Comparison of ENCODE assay signal across 20 mouse cellular contexts in genomic region chr7:29340838-29341237, GRCm38 (mm10). TPM values are rescaled to one million over a fixed set of nuclear protein-coding genes. Genes with fewer than 3 reads are reported as not detected.
DNase-seq lines count a peak whose midpoint lies in the region; ATAC-seq and TF ChIP-seq lines count a peak whose summit lies in the region.
"Had no signal": no experiment of that assay in that cellular context is flagged by ENCODE, and none has a peak within 500 bp of the region (broad histone marks: within the 10 kb centered on the region; RNA-seq: fewer than 3 reads in every experiment).

No protein-coding gene starts in this region.

- H3K4me2 ChIP-seq in forebrain, embryonic 16.5 days (ENCODE audit: low read length), result no peak overlapping the region
- no peak overlapping the region for H3K4me2 ChIP-seq in liver, embryonic 11.5 days
- H3K4me2 ChIP-seq: heart, embryonic 13.5 days; hindbrain, embryonic 13.5 days had no signal

- H3K27me3 ChIP-seq in forebrain, embryonic 10.5 days (ENCODE audit: poor library complexity, severe bottlenecking), result no peaks in the 10 kb centered on the region
- no peaks in the 10 kb centered on the region for H3K27me3 ChIP-seq in forebrain, embryonic 16.5 days (replicated peaks; ENCODE audit: control insufficient read depth, insufficient read depth, low read length)
- H3K27me3 ChIP-seq in liver, embryonic 11.5 days (replicated peaks; ENCODE audit: control insufficient read depth, insufficient read depth, low read length), result no peaks in the 10 kb centered on the region; the same call in 1 of the 2 replicates
- H3K27me3 ChIP-seq in testis, adult 2 months (ENCODE audit: control insufficient read depth, insufficient read depth, low read length), result no peaks in the 10 kb centered on the region
- H3K27me3 ChIP-seq: hindbrain, embryonic 13.5 days had no signal

- no peaks in the 10 kb centered on the region for H3K9me3 ChIP-seq in forebrain, embryonic 10.5 days
- no peaks in the 10 kb centered on the region for H3K9me3 ChIP-seq in forebrain, embryonic 16.5 days (ENCODE audit: control insufficient read depth, low read length)
- H3K9me3 ChIP-seq in liver, embryonic 11.5 days (ENCODE audit: control insufficient read depth, low read length), result no peaks in the 10 kb centered on the region
- H3K9me3 ChIP-seq: embryonic facial prominence, embryonic 10.5 days; heart, embryonic 13.5 days; hindbrain, embryonic 13.5 days had no signal

- ATAC-seq in forebrain, embryonic 16.5 days, result no peak
- ATAC-seq in liver, embryonic 11.5 days (replicated peaks; ENCODE audit: low FRiP score), result no peak
- ATAC-seq: CD4-positive, CD25-positive, alpha-beta regulatory T cell, adult 4 months; forebrain, postnatal 0 days had no signal

- 0 out of 2 replicates have a peak overlapping the region, but pooled peaks have one; percentile 21 for H3K27ac ChIP-seq in forebrain, embryonic 10.5 days
- H3K27ac ChIP-seq in forebrain, embryonic 16.5 days (ENCODE audit: low read length), result no peak overlapping the region
- peak overlapping the region; percentile 91; the same call in 1 of the 2 replicates for H3K27ac ChIP-seq in liver, embryonic 11.5 days (ENCODE audit: low read depth, low read length)
- H3K27ac ChIP-seq in testis, adult 2 months (ENCODE audit: control insufficient read depth, insufficient read depth, low read depth, low read length), result peak overlapping the region; percentile 37
- H3K27ac ChIP-seq: embryonic facial prominence, embryonic 10.5 days; gastrocnemius, adult 2 months; heart, embryonic 13.5 days had no signal

- no peak overlapping the region for H3K4me3 ChIP-seq in forebrain, embryonic 10.5 days
- H3K4me3 ChIP-seq in forebrain, embryonic 16.5 days (replicated peaks; ENCODE audit: low read length), result no peak overlapping the region
- no peak overlapping the region for H3K4me3 ChIP-seq in liver, embryonic 11.5 days (ENCODE audit: low read depth, low read length)
- no peak overlapping the region for H3K4me3 ChIP-seq in testis, adult 2 months (ENCODE audit: control insufficient read depth, low read depth, low read length)
- H3K4me3 ChIP-seq: embryonic facial prominence, embryonic 10.5 days; gastrocnemius, adult 2 months; heart, embryonic 13.5 days; hindbrain, embryonic 13.5 days had no signal

- no peak for DNase-seq in forebrain, embryonic 10.5 days (ENCODE audit: extremely low spot score, low spot score)
- no peak for DNase-seq in liver, embryonic 11.5 days (ENCODE audit: low spot score)
- no peak for DNase-seq in liver
- DNase-seq in testis, postnatal 10 days (ENCODE audit: low spot score), result no peak
- DNase-seq in testis, postnatal 14 days (ENCODE audit: low spot score), result peak; percentile 74
- DNase-seq in gastrocnemius, adult 18-20 months (ENCODE audit: low spot score), result no peak
- DNase-seq: B cell, adult 2 months; cerebellum, adult 2 months; cerebellum, postnatal 10 days; forebrain, postnatal 0 days; gastrocnemius, adult 2 months; gastrocnemius, postnatal 25 days; heart, postnatal 36 days had no signal

- no peak overlapping the region for H3K9ac ChIP-seq in forebrain, embryonic 16.5 days (replicated peaks; ENCODE audit: low read depth, low read length)
- H3K9ac ChIP-seq in liver, embryonic 11.5 days (ENCODE audit: low read depth, low read length), result no peak overlapping the region
- H3K9ac ChIP-seq: forebrain, postnatal 0 days; heart, embryonic 13.5 days; hindbrain, embryonic 13.5 days had no signal

- TF ChIP-seq CTCF in testis, adult 2 months (IDR thresholded peaks at IDR 0.05; ENCODE audit: control insufficient read depth, insufficient read depth, insufficient replicate concordance, low read depth, low read length), result no peak

- peaks cover 21% of the 10 kb centered on the region for H3K4me1 ChIP-seq in forebrain, embryonic 10.5 days
- peaks cover 25% of the 10 kb centered on the region for H3K4me1 ChIP-seq in forebrain, embryonic 16.5 days (replicated peaks; ENCODE audit: control insufficient read depth, insufficient read depth, low read length)
- H3K4me1 ChIP-seq in liver, embryonic 11.5 days (replicated peaks; ENCODE audit: control insufficient read depth, insufficient read depth, low read length), result peaks cover 55% of the 10 kb centered on the region
- H3K4me1 ChIP-seq in testis, adult 2 months (ENCODE audit: control insufficient read depth, insufficient read depth, low read length), result no peaks in the 10 kb centered on the region

- WGBS in forebrain, embryonic 10.5 days, result 93% methylated on average over 8 of the region's 8 CpGs
- WGBS in forebrain, embryonic 16.5 days, result 93% methylated on average over 8 of the region's 8 CpGs
- 78% methylated on average over 8 of the region's 8 CpGs for whole genome bisulfite sequencing in liver, embryonic 11.5 days

- TF ChIP-seq POLR2A in testis, adult 2 months (IDR thresholded peaks at IDR 0.05; ENCODE audit: control insufficient read depth, low read depth, low read length), result no peak

- peaks cover 38% of the 10 kb centered on the region for H3K36me3 ChIP-seq in forebrain, embryonic 10.5 days (replicated peaks)
- H3K36me3 ChIP-seq in forebrain, embryonic 16.5 days (ENCODE audit: control insufficient read depth, insufficient read depth), result no peaks in the 10 kb centered on the region
- no peaks in the 10 kb centered on the region; the same call in 1 of the 2 replicates for H3K36me3 ChIP-seq in liver, embryonic 11.5 days (ENCODE audit: control insufficient read depth, insufficient read depth, low read length)
- H3K36me3 ChIP-seq in testis, adult 2 months (ENCODE audit: control insufficient read depth, insufficient read depth, low read length), result no peaks in the 10 kb centered on the region
- H3K36me3 ChIP-seq: heart, embryonic 13.5 days had no signal

RNA-seq across cellular contexts. Expression of gene Dpf1, which starts 37.1 kb away (rescaled TPM):
- 39.1 and 42.7 TPM in 2 replicates for polyA plus RNA-seq in forebrain, embryonic 10.5 days (2016; fragmentation: Nextera tagmentation; extraction: Ambion mirVana)
- 259 and 270 TPM in 2 replicates for polyA plus RNA-seq in forebrain, embryonic 16.5 days (2015; fragmentation: Nextera tagmentation; extraction: Ambion mirVana)
- polyA plus RNA-seq in liver, embryonic 11.5 days (2014; fragmentation: Nextera tagmentation; extraction: Ambion mirVana), result 6.1 and 7.5 TPM in 2 replicates
- 8.0 and 8.6 TPM in 2 replicates for polyA plus RNA-seq in testis, adult 2 months (2012; rRNA removed)
- 1 to 10 TPM; 2.4 to 2.7 TPM for total RNA-seq in gastrocnemius, adult 18-20 months (2021)
- total RNA-seq: granulocyte monocyte progenitor cell, adult 5-6 weeks had no signal
- polyA plus RNA-seq: CD4-positive, CD25-positive, alpha-beta regulatory T cell, adult 4 months had no signal

RNA-seq across cellular contexts. Expression of gene Ppp1r14a, which starts 51.7 kb away (rescaled TPM):
- polyA plus RNA-seq in forebrain, embryonic 10.5 days (2016; fragmentation: Nextera tagmentation; extraction: Ambion mirVana), result 7.4 and 8.7 TPM in 2 replicates
- polyA plus RNA-seq in forebrain, embryonic 16.5 days (2015; fragmentation: Nextera tagmentation; extraction: Ambion mirVana), result 4.3 and 6.1 TPM in 2 replicates
- polyA plus RNA-seq in liver, embryonic 11.5 days (2014; fragmentation: Nextera tagmentation; extraction: Ambion mirVana), result 6.0 and 6.9 TPM in 2 replicates
- 11.3 and 11.9 TPM in 2 replicates for polyA plus RNA-seq in testis, adult 2 months (2012; rRNA removed)
- total RNA-seq in gastrocnemius, adult 18-20 months (2021), result 1 to 10 TPM; 3.3 to 3.4 TPM
- total RNA-seq: granulocyte monocyte progenitor cell, adult 5-6 weeks had no signal
- polyA plus RNA-seq: CD4-positive, CD25-positive, alpha-beta regulatory T cell, adult 4 months had no signal

RNA-seq across cellular contexts. Expression of gene Spint2, which starts 59.1 kb away (rescaled TPM):
- 44.2 and 50.8 TPM in 2 replicates for polyA plus RNA-seq in forebrain, embryonic 10.5 days (2016; fragmentation: Nextera tagmentation; extraction: Ambion mirVana)
- 39.9 and 50.9 TPM in 2 replicates for polyA plus RNA-seq in forebrain, embryonic 16.5 days (2015; fragmentation: Nextera tagmentation; extraction: Ambion mirVana)
- polyA plus RNA-seq in liver, embryonic 11.5 days (2014; fragmentation: Nextera tagmentation; extraction: Ambion mirVana), result 51.6 and 53.7 TPM in 2 replicates
- polyA plus RNA-seq in testis, adult 2 months (2012; rRNA removed), result 146 and 160 TPM in 2 replicates
- 10 to 100 TPM in 1 of 2 experiments, 1 to 10 TPM in 1; 8.2 to 14.7 TPM for total RNA-seq in gastrocnemius, adult 18-20 months (2021)
